In the genomic region with DNA sequence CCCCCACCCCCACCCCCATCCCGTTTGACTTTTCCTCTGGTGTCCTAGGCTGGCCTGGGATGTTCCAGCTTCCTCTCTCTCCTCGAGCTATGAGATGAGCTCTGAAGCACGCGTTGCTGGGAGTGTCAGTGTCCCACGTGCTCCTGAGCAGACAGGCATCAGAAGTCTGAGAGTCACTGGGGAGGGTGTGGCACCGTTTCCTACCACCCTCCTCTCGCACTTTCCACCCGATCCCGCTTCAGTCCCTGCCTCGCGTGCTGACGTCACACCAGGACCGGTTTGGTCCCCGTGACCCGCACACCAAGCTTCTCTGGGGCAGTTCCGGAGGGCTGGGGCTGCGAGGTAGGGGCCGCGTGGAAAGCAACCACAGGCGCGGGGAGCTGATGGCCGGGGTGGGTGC, we compare ENCODE assay signal across 7 mouse cellular contexts. TPM values are rescaled to one million over a fixed set of nuclear protein-coding genes. Genes with fewer than 3 reads are reported as not detected.
DNase-seq lines count a peak whose midpoint lies in the region; ATAC-seq and TF ChIP-seq lines count a peak whose summit lies in the region.

No protein-coding gene starts in this region.

- H3K36me3 ChIP-seq in E14TG2a.4 (ENCODE audit: insufficient read depth, low read length), result no peaks in the 10 kb centered on the region
- no peaks in the 10 kb centered on the region for H3K36me3 ChIP-seq in forebrain, embryonic 11.5 days (ENCODE audit: control insufficient read depth, insufficient read depth, low read length)
- no peaks in the 10 kb centered on the region for H3K36me3 ChIP-seq in intestine, embryonic 15.5 days

- peak overlapping the region; percentile 53 for H3K4me2 ChIP-seq in forebrain, embryonic 11.5 days (ENCODE audit: low read depth, low read length, severe bottlenecking)
- H3K4me2 ChIP-seq in intestine, embryonic 15.5 days (replicated peaks), result peak overlapping the region; percentile 84

- peak; percentile 78 for DNase-seq in CD4-positive helper T cell, adult 2 months (ENCODE audit: low read depth, low spot score)
- DNase-seq in forebrain, embryonic 11.5 days (ENCODE audit: low spot score), result peak; percentile 57
- peak; percentile 70 for DNase-seq in lung, postnatal 25 days (ENCODE audit: low spot score)
- peak; percentile 49 for DNase-seq in retina, embryonic 14.5 days (ENCODE audit: low spot score)
- DNase-seq in gastrocnemius, postnatal 25 days, result no peak

- peaks cover 55% of the 10 kb centered on the region for H3K27me3 ChIP-seq in E14TG2a.4 (ENCODE audit: insufficient read depth, low read length)
- peaks cover 12% of the 10 kb centered on the region for H3K27me3 ChIP-seq in forebrain, embryonic 11.5 days (ENCODE audit: control insufficient read depth, insufficient read depth, low read length)
- peaks cover 21% of the 10 kb centered on the region for H3K27me3 ChIP-seq in intestine, embryonic 15.5 days (replicated peaks)

- peaks cover 8% of the 10 kb centered on the region; the same call in 1 of the 2 replicates for H3K9me3 ChIP-seq in E14TG2a.4 (ENCODE audit: low read length)
- no peaks in the 10 kb centered on the region for H3K9me3 ChIP-seq in forebrain, embryonic 11.5 days (ENCODE audit: control insufficient read depth, low read length)
- no peaks in the 10 kb centered on the region for H3K9me3 ChIP-seq in intestine, embryonic 15.5 days

- H3K4me3 ChIP-seq in E14TG2a.4 (replicated peaks; ENCODE audit: low read length), result peak overlapping the region; percentile 81
- peak overlapping the region; percentile 17 for H3K4me3 ChIP-seq in forebrain, embryonic 11.5 days (ENCODE audit: low read depth, low read length)
- peak overlapping the region; percentile 34 for H3K4me3 ChIP-seq in intestine, embryonic 15.5 days (replicated peaks)

- H3K27ac ChIP-seq in forebrain, embryonic 11.5 days (ENCODE audit: low read depth, low read length), result no peak overlapping the region
- H3K27ac ChIP-seq in intestine, embryonic 15.5 days, result no peak overlapping the region

- 0 out of 2 replicates have a peak, but pooled peaks have one; percentile 46 for ATAC-seq in forebrain, embryonic 11.5 days (replicated peaks; ENCODE audit: low FRiP score)
- ATAC-seq in intestine, embryonic 15.5 days, result peak; percentile 67

- WGBS in forebrain, embryonic 11.5 days, result 1% methylated on average over 22 of the region's 22 CpGs
- 1% methylated on average over 19 of the region's 22 CpGs for WGBS in intestine, embryonic 15.5 days

- H3K4me1 ChIP-seq in E14TG2a.4 (replicated peaks; ENCODE audit: low read depth, low read length), result peaks cover 41% of the 10 kb centered on the region
- no peaks in the 10 kb centered on the region; the same call in 1 of the 2 replicates for H3K4me1 ChIP-seq in forebrain, embryonic 11.5 days (replicated peaks; ENCODE audit: control insufficient read depth, insufficient read depth, low read length)
- peaks cover 14% of the 10 kb centered on the region for H3K4me1 ChIP-seq in intestine, embryonic 15.5 days (replicated peaks)

- H3K9ac ChIP-seq in forebrain, embryonic 11.5 days (ENCODE audit: low read length), result no peak overlapping the region
- peak overlapping the region; percentile 29 for H3K9ac ChIP-seq in intestine, embryonic 15.5 days

- TF ChIP-seq CTCF in E14TG2a.4 (conservative IDR thresholded peaks at IDR 0.05; ENCODE audit: low read length), result no peak

RNA-seq across cellular contexts. Expression of a gene that starts 11.4 kb away (rescaled TPM):
- polyA plus RNA-seq in forebrain, embryonic 11.5 days (2014; fragmentation: Nextera tagmentation; extraction: Ambion mirVana), result 0.93 and 0.96 TPM in 2 replicates
- 1.1 TPM in 2 replicates for polyA plus RNA-seq in intestine, embryonic 15.5 days (2015; fragmentation: Nextera tagmentation; extraction: Ambion mirVana)
- under 1 TPM in 1 of 2 experiments, not detected in 1; 0.29 TPM for total RNA-seq in gastrocnemius, postnatal 25 days (2021)

RNA-seq across cellular contexts. Expression of a gene that starts 30.5 kb away (rescaled TPM):
- 17.0 and 17.1 TPM in 2 replicates for polyA plus RNA-seq in forebrain, embryonic 11.5 days (2014; fragmentation: Nextera tagmentation; extraction: Ambion mirVana)
- 18.9 and 20.3 TPM in 2 replicates for polyA plus RNA-seq in intestine, embryonic 15.5 days (2015; fragmentation: Nextera tagmentation; extraction: Ambion mirVana)
- 1 to 10 TPM; 4.8 to 5.8 TPM for total RNA-seq in gastrocnemius, postnatal 25 days (2021)

RNA-seq across cellular contexts. Expression of a gene that starts 33.1 kb away (rescaled TPM):
- polyA plus RNA-seq in forebrain, embryonic 11.5 days (2014; fragmentation: Nextera tagmentation; extraction: Ambion mirVana), result 28.6 and 31.0 TPM in 2 replicates
- polyA plus RNA-seq in intestine, embryonic 15.5 days (2015; fragmentation: Nextera tagmentation; extraction: Ambion mirVana), result 18.8 and 19.4 TPM in 2 replicates
- total RNA-seq in gastrocnemius, postnatal 25 days (2021), result 1 to 10 TPM; 3.4 to 3.9 TPM

Comparison
In these comparisons a context has a peak if more than half of its experiments do, and no peak if none do; other contexts are left out.
1. H3K4me3 ChIP-seq: peak in every context shown above with its lines; median percentile 81 in E14TG2a.4; 34 in intestine, embryonic 15.5 days; 17 in forebrain, embryonic 11.5 days.